Mouse (Mus musculus): ENCODE data around the gene Ccdc188. TPM values are rescaled to one million over a fixed set of nuclear protein-coding genes. Genes with fewer than 3 reads are reported as not detected.

The Ccdc188 gene
- polyA plus RNA-seq, 1 experiment = not detected

- 73% methylated on average over 4 of the region's 4 CpGs for WGBS
- TF ChIP-seq CTCF (IDR thresholded peaks at IDR 0.05; ENCODE audit: insufficient read depth, low read depth, low read length) = no peak
- TF ChIP-seq POLR2A (IDR thresholded peaks at IDR 0.05; ENCODE audit: insufficient read depth, low read depth, low read length) = no peak
- peaks cover 63% of the 10 kb centered on the region for H3K4me1 ChIP-seq (ENCODE audit: control insufficient read depth, insufficient read depth, low read length)
- H3K4me3 ChIP-seq (ENCODE audit: insufficient read depth, low read depth, low read length) = no peak overlapping the region
- H3K27ac ChIP-seq (ENCODE audit: insufficient read depth, low read depth, low read length) = peak overlapping the region; percentile 96
These were observed 11.2 kb downstream of the Ccdc188 start for GRCm38 (mm10) chr16:18228856-18229255.

DNA sequence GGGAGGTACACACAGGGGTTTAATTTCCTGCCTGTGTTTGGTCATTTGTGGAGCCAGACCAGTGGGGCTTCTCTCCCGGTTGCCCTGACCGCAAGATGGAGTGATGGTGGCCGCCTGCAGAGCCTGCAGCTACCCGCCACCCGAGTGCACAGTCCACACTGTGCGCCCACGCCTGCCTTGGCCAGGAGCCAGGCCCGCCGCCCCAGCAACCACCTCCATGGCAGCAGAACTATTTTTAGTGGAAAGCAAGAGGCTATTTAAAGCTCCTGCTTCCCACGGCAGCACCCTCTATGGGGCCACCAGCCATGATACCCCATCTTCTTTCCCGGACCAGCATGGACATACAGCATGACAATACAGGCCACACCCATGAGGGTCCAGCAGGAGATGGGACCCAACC lies 11.9 kb downstream of the Ccdc188 start:
- H3K27ac ChIP-seq (ENCODE audit: insufficient read depth, low read depth, low read length) = peak overlapping the region; percentile 96
- 4% methylated on average over 11 of the region's 11 CpGs for WGBS
- H3K4me1 ChIP-seq (ENCODE audit: control insufficient read depth, insufficient read depth, low read length) = peaks cover 57% of the 10 kb centered on the region
- H3K4me3 ChIP-seq (ENCODE audit: insufficient read depth, low read depth, low read length) = peak overlapping the region; percentile 24
- TF ChIP-seq POLR2A (IDR thresholded peaks at IDR 0.05; ENCODE audit: insufficient read depth, low read depth, low read length) (0 out of 2 replicates have a peak, but pooled peaks have one; percentile 19), CTCF (IDR thresholded peaks at IDR 0.05; ENCODE audit: insufficient read depth, low read depth, low read length) (no peak)

DNA sequence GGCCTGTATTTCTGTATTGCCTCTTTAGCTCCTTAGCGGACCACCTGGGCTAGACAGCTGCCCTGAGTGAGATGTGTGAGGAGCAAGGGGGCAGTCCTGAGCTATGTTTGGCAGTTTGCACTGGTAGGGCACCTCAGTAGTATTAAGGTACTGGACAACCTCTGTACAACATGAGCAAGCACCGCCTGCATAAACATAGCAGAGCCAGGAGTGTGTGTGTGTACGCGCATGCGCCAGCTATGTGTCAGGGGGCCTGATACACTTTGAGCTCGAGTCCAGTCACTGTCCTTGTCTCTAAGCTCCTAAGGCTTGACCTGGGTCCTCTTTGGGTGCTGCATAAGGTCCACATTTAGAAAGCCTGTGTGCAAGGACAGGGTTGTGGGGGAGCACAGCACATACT lies 12.9 kb downstream of the Ccdc188 start:
- Histone ChIP-seq H3K27ac (ENCODE audit: insufficient read depth, low read depth, low read length) (peak overlapping the region; percentile 96), H3K4me1 (ENCODE audit: control insufficient read depth, insufficient read depth, low read length) (peaks cover 56% of the 10 kb centered on the region), H3K4me3 (ENCODE audit: insufficient read depth, low read depth, low read length) (no peak overlapping the region)
- no peak for TF ChIP-seq POLR2A (IDR thresholded peaks at IDR 0.05; ENCODE audit: insufficient read depth, low read depth, low read length)
- no peak for TF ChIP-seq CTCF (IDR thresholded peaks at IDR 0.05; ENCODE audit: insufficient read depth, low read depth, low read length)
- WGBS = 65% methylated on average over 6 of the region's 6 CpGs

GRCm38 (mm10) chr16:18231047-18231446 lies 13.4 kb downstream of the Ccdc188 start:
- Histone ChIP-seq H3K4me3 (ENCODE audit: insufficient read depth, low read depth, low read length) (no peak overlapping the region), H3K4me1 (ENCODE audit: control insufficient read depth, insufficient read depth, low read length) (peaks cover 60% of the 10 kb centered on the region), H3K27ac (ENCODE audit: insufficient read depth, low read depth, low read length) (peak overlapping the region; percentile 96)
- 45% methylated on average over 3 of the region's 3 CpGs for WGBS
- no peak for TF ChIP-seq CTCF (IDR thresholded peaks at IDR 0.05; ENCODE audit: insufficient read depth, low read depth, low read length)
- TF ChIP-seq POLR2A (IDR thresholded peaks at IDR 0.05; ENCODE audit: insufficient read depth, low read depth, low read length) = no peak

- TF ChIP-seq POLR2A (IDR thresholded peaks at IDR 0.05; ENCODE audit: insufficient read depth, low read depth, low read length) (no peak), CTCF (IDR thresholded peaks at IDR 0.05; ENCODE audit: insufficient read depth, low read depth, low read length) (no peak)
- H3K27ac ChIP-seq (ENCODE audit: insufficient read depth, low read depth, low read length) = peak overlapping the region; percentile 96
- WGBS = 66% methylated on average over 4 of the region's 4 CpGs
- no peak overlapping the region for H3K4me3 ChIP-seq (ENCODE audit: insufficient read depth, low read depth, low read length)
- peaks cover 63% of the 10 kb centered on the region for H3K4me1 ChIP-seq (ENCODE audit: control insufficient read depth, insufficient read depth, low read length)
These were observed 13.8 kb downstream of the Ccdc188 start for GRCm38 (mm10) chr16:18231451-18231850.

- TF ChIP-seq CTCF (IDR thresholded peaks at IDR 0.05; ENCODE audit: insufficient read depth, low read depth, low read length) = no peak
- no peak for TF ChIP-seq POLR2A (IDR thresholded peaks at IDR 0.05; ENCODE audit: insufficient read depth, low read depth, low read length)
- Histone ChIP-seq H3K27ac (ENCODE audit: insufficient read depth, low read depth, low read length) (no peak overlapping the region), H3K4me1 (ENCODE audit: control insufficient read depth, insufficient read depth, low read length) (peaks cover 48% of the 10 kb centered on the region), H3K4me3 (ENCODE audit: insufficient read depth, low read depth, low read length) (peak overlapping the region; percentile 15)
- WGBS = 12% methylated on average over 1 of the region's 1 CpGs
These were observed 15.8 kb downstream of the Ccdc188 start for GRCm38 (mm10) chr16:18233451-18233850.

- Histone ChIP-seq H3K4me1 (ENCODE audit: control insufficient read depth, insufficient read depth, low read length) (peaks cover 42% of the 10 kb centered on the region), H3K4me3 (ENCODE audit: insufficient read depth, low read depth, low read length) (peak overlapping the region; percentile 61), H3K27ac (ENCODE audit: insufficient read depth, low read depth, low read length) (peak overlapping the region; percentile 2)
- 4% methylated on average over 13 of the region's 13 CpGs for WGBS
- TF ChIP-seq CTCF (IDR thresholded peaks at IDR 0.05; ENCODE audit: insufficient read depth, low read depth, low read length) = no peak
- no peak for TF ChIP-seq POLR2A (IDR thresholded peaks at IDR 0.05; ENCODE audit: insufficient read depth, low read depth, low read length)
These were observed 16.4 kb downstream of the Ccdc188 start for GRCm38 (mm10) chr16:18233919-18234670.

DNA sequence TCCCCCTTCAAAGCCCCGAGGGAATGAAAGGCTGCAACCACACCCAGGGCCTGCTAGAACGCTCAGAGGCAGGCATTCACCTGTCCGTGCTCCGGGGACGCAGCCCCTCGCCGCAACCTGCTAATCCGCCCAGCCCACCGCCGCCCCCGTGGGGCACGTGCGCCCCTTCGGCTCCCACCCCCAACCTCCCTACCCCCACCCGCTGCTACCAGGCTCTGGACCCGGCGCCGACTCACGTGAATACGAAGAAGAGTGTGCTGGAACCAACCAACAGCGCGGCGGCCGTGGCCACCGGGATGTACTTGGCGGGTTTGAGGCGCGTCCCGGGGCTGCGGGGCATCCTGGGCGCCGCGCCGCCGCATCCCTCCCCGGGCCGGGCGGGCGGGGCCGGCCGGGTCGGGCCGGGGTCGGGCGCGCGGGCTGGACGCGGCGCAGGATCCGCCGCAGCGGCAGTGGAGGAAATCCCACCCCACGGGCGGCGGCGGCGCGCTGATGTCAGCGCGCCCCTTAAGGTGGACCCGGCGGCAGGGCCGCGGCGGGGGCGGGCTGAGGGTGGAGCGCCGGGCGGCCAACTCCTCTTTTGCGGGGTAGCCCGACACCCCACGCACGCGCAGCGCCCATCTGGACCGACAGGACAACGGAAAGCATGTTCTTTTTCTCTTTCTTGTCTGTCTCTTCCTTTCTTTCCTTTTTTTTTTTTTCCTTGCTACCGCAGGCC lies 17.2 kb downstream of the Ccdc188 start, which contains the start of gene Zdhhc8:
TSS of gene Zdhhc8 (minus strand) at position 466 of the 718 bp plus-strand sequence.
- TF ChIP-seq POLR2A (IDR thresholded peaks at IDR 0.05; ENCODE audit: insufficient read depth, low read depth, low read length) (peak; percentile 22; the same call in 1 of the 2 replicates), CTCF (IDR thresholded peaks at IDR 0.05; ENCODE audit: insufficient read depth, low read depth, low read length) (no peak)
- peak within 1 kb of the TSS; percentile 94 for H3K27ac ChIP-seq (ENCODE audit: insufficient read depth, low read depth, low read length)
- under 1% methylated on average over 79 of the region's 79 CpGs for WGBS
- peak within 1 kb of the TSS; percentile 61 for H3K4me3 ChIP-seq (ENCODE audit: insufficient read depth, low read depth, low read length)
- H3K4me1 ChIP-seq (ENCODE audit: control insufficient read depth, insufficient read depth, low read length) = peaks cover 35% of the 10 kb centered on the region

Measured in olfactory bulb, adult 2 months (tissue).